Comparison of ENCODE assay signal across 9 mouse cellular contexts in the genomic region with DNA sequence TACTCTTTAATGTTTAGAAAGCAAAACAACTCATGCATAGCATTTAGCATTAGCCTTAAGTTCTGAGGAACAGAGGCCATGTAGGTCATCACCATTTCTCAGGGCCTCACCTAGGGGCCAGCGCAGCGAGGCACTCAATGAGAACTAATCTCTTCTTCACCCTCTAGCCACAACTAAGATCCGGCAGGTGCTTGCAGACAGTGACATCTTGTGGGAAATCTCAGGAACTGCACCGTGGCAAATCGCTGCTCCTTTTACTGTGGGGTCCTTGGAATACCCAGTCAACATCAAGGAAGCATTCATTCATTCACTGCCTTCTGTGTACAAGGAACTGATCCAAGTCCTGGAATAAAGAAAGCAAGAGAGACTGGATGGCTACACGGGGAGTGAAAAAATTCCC. TPM values are rescaled to one million over a fixed set of nuclear protein-coding genes. Genes with fewer than 3 reads are reported as not detected.
A peak's percentile ranks its signal among the peaks of the same experiment; 100 is the strongest.
DNase-seq lines count a peak whose midpoint lies in the region; ATAC-seq and TF ChIP-seq lines count a peak whose summit lies in the region.
"Had no signal": no experiment of that assay in that cellular context is flagged by ENCODE, and none has a peak within 500 bp of the region (broad histone marks: within the 10 kb centered on the region; RNA-seq: fewer than 3 reads in every experiment).

No protein-coding gene starts in this region.

- ATAC-seq in kidney, postnatal 0 days (replicated peaks; ENCODE audit: low FRiP score, low read depth), result no peak

- H3K27ac ChIP-seq in gastrocnemius, adult 2 months, result no peak overlapping the region
- no peak overlapping the region for H3K27ac ChIP-seq in kidney, postnatal 0 days
- no peak overlapping the region for H3K27ac ChIP-seq in olfactory bulb, adult 2 months (ENCODE audit: insufficient read depth, low read depth, low read length)
- H3K27ac ChIP-seq: stomach, embryonic 15.5 days had no signal

- H3K27me3 ChIP-seq in kidney, postnatal 0 days (ENCODE audit: insufficient read depth, low read length), result peaks cover 10% of the 10 kb centered on the region

- H3K4me3 ChIP-seq in gastrocnemius, adult 2 months, result no peak overlapping the region
- H3K4me3 ChIP-seq in kidney, postnatal 0 days (replicated peaks; ENCODE audit: low read depth, low read length), result no peak overlapping the region
- no peak overlapping the region for H3K4me3 ChIP-seq in olfactory bulb, adult 2 months (ENCODE audit: insufficient read depth, low read depth, low read length)
- H3K4me3 ChIP-seq: stomach, embryonic 15.5 days had no signal

- H3K9ac ChIP-seq in kidney, postnatal 0 days (ENCODE audit: low read depth, low read length), result no peak overlapping the region
- H3K9ac ChIP-seq: stomach, embryonic 15.5 days had no signal

- no peak; the same call in 1 of the 2 replicates for TF ChIP-seq CTCF in gastrocnemius, adult 2 months (IDR thresholded peaks at IDR 0.05)
- peak; percentile 100 for TF ChIP-seq CTCF in kidney, postnatal 0 days (IDR thresholded peaks at IDR 0.05; ENCODE audit: low read depth)
- TF ChIP-seq CTCF in olfactory bulb, adult 2 months (IDR thresholded peaks at IDR 0.05; ENCODE audit: insufficient read depth, low read depth, low read length), result peak; percentile 73

- no peaks in the 10 kb centered on the region for H3K36me3 ChIP-seq in kidney, postnatal 0 days (ENCODE audit: insufficient read depth, low read length)
- H3K36me3 ChIP-seq: stomach, embryonic 15.5 days had no signal

- DNase-seq in A20 (ENCODE audit: low read depth, low spot score), result peak; percentile 73
- DNase-seq in Muller cell, postnatal 12 days (ENCODE audit: inconsistent ontology term), result peak; percentile 49
- peak; percentile 84 to 86 for DNase-seq in cerebellum, postnatal 10 days
- peak; percentile 64 for DNase-seq in gastrocnemius, adult 2 months
- DNase-seq in kidney, postnatal 0 days (ENCODE audit: low spot score), result peak; percentile 90
- peak; percentile 65 to 67 for DNase-seq in lung, adult 18-20 months
- DNase-seq in thymus, postnatal 0 days (ENCODE audit: low spot score), result peak; percentile 75

- H3K4me1 ChIP-seq in kidney, postnatal 0 days (replicated peaks; ENCODE audit: insufficient read depth, low read length), result peaks cover 4% of the 10 kb centered on the region; the same call in 1 of the 2 replicates
- H3K4me1 ChIP-seq in olfactory bulb, adult 2 months (ENCODE audit: control insufficient read depth, insufficient read depth, low read length), result peaks cover 6% of the 10 kb centered on the region

- TF ChIP-seq POLR2A in olfactory bulb, adult 2 months (IDR thresholded peaks at IDR 0.05; ENCODE audit: insufficient read depth, low read depth, low read length), result no peak

- 3% methylated on average over 6 of the region's 6 CpGs for WGBS in kidney, postnatal 0 days
- WGBS in olfactory bulb, adult 2 months, result 1% methylated on average over 6 of the region's 6 CpGs

- no peak overlapping the region for H3K4me2 ChIP-seq in kidney, postnatal 0 days (ENCODE audit: low read length)
- H3K4me2 ChIP-seq: stomach, embryonic 15.5 days had no signal

- no peaks in the 10 kb centered on the region for H3K9me3 ChIP-seq in kidney, postnatal 0 days (replicated peaks; ENCODE audit: low read length)
- H3K9me3 ChIP-seq: stomach, embryonic 15.5 days had no signal

- intact Hi-C loops in gastrocnemius, adult 2 months (cut with DNase I), result loop anchor here (1.0 kb wide), 2 partner anchors 91 to 133 kb away; no protein-coding TSS in a partner anchor

RNA-seq across cellular contexts. Expression of a gene that starts 7.1 kb away (rescaled TPM):
- 1 to 10 TPM in 1 of 2 experiments, under 1 TPM in 1; 0.98 to 1.5 TPM for total RNA-seq in gastrocnemius, adult 2 months (2021)
- 2.9 and 4.1 TPM in 2 replicates for polyA plus RNA-seq in kidney, postnatal 0 days (2015; fragmentation: Nextera tagmentation; extraction: Ambion mirVana)
- polyA plus RNA-seq in olfactory bulb, adult 2 months (2012; ENCODE audit: insufficient read depth, insufficient read length, low replicate concordance, missing spikeins), result not detected in 2 replicates
- polyA plus RNA-seq in thymus, postnatal 0 days (2015; fragmentation: Nextera tagmentation; extraction: Ambion mirVana), result 1.8 and 2.2 TPM in 2 replicates

RNA-seq across cellular contexts. Expression of a gene that starts 40.8 kb away (rescaled TPM):
- 10 to 100 TPM; 41.9 to 54.7 TPM for total RNA-seq in gastrocnemius, adult 2 months (2021)
- polyA plus RNA-seq in kidney, postnatal 0 days (2015; fragmentation: Nextera tagmentation; extraction: Ambion mirVana), result 2.3 TPM in 2 replicates
- 69.4 and 106 TPM in 2 replicates for polyA plus RNA-seq in olfactory bulb, adult 2 months (2012; ENCODE audit: insufficient read depth, insufficient read length, low replicate concordance, missing spikeins)
- polyA plus RNA-seq in thymus, postnatal 0 days (2015; fragmentation: Nextera tagmentation; extraction: Ambion mirVana), result 1.9 and 2.4 TPM in 2 replicates

RNA-seq across cellular contexts. Expression of a gene that starts 46.5 kb away (rescaled TPM):
- 1 to 10 TPM in 1 of 2 experiments, under 1 TPM in 1; 0.61 to 1.2 TPM for total RNA-seq in gastrocnemius, adult 2 months (2021)
- polyA plus RNA-seq in kidney, postnatal 0 days (2015; fragmentation: Nextera tagmentation; extraction: Ambion mirVana), result 0.59 and 0.70 TPM in 2 replicates
- polyA plus RNA-seq in olfactory bulb, adult 2 months (2012; ENCODE audit: insufficient read depth, insufficient read length, low replicate concordance, missing spikeins), result not detected in 2 replicates
- polyA plus RNA-seq in thymus, postnatal 0 days (2015; fragmentation: Nextera tagmentation; extraction: Ambion mirVana), result 0.05 and 0.06 TPM in 2 replicates

Comparison
In these comparisons a context has a peak if more than half of its experiments do, and no peak if none do; other contexts are left out.
1. RNA of a gene that starts 40.8 kb away (polyA plus RNA-seq): 69.4 to 106 TPM in olfactory bulb, adult 2 months; 1.9 to 2.4 TPM in thymus, postnatal 0 days and 2.3 TPM in kidney, postnatal 0 days; every median in the first group is over 10 times any median in the second.
2. Peak in every context shown above with its lines, with median percentiles within 50 percentile points of each other: DNase-seq.